Mouse (Mus musculus): ENCODE results near the gene Oxsr1.

DNA sequence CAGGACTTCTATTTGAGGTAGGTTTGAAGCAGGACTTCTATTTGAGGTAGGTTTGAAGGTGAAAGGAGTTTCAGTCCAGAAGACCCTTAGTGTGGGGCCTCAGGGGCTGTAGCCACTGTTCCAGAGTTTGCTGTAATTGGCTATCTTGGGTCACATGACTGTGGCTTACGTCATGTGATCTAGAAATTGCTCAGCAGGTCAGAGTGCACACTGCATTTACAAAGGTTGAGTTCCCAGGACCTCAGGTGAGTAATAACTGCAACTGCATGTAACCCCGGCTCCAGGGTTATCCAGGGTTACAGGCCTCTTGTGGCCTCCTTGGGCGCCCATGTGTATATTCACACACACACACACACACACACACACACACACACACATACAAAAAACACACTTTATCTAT lies 46.1 kb upstream of the Oxsr1 start:
- TF ChIP-seq CTCF (IDR thresholded peaks at IDR 0.05; ENCODE audit: control insufficient read depth, insufficient read depth, insufficient replicate concordance, low read depth, low read length) (no peak), POLR2A (IDR thresholded peaks at IDR 0.05; ENCODE audit: control insufficient read depth, low read depth, low read length) (no peak)

Data from testis, adult 2 months (tissue).